Mouse (Mus musculus) v-Abl transformed pro-B cells (cell line): ENCODE measurements around the gene Map2k1.

ENCODE experiments used
- in situ Hi-C, 2 experiments: fragments of 400-800 bp; cut with MboI; formaldehyde crosslinking; loops; one replicate each; pipeline ENCODE4 v1.15.1; 2025; ENCODE audit not compliant: unreplicated experiment in 2 of 2

The Map2k1 gene

GRCm38 (mm10) chr9:64252591-64253020, 825 bp downstream of the Map2k1 start:
- in situ Hi-C loops = no loop called here

DNA sequence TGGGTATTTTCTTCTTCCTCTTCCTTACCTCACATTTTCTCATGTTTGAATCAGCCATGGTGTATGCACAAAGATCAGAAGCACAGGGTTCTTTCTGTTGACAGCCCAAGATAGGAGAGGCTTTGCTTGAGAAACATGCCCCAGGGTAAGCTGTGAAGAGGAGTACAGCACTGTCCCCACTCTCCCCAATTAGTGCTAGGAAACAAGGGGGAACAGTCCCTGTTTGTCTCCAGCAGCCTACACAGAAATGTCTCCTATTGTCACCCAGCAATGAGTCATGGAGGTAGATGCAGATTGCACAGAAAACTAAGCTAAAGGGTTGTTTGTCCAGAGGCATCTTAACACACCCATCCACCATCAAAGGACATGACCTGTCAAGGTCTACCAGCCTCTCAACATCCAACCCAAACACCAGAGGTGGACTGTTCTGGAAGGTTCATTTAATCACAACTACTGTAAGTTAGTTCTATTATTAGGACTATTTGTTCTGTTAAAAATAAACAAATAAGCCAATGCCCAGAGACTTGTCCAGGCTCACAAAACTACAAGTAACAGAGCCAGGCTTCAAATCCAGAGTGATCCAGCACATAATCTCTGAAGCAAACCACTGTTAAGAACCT, 3.2 kb downstream of the Map2k1 start:
- in situ Hi-C loops = no loop called here

GRCm38 (mm10) chr9:64249371-64249770, 4.1 kb downstream of the Map2k1 start:
- in situ Hi-C loops = no loop called here

DNA sequence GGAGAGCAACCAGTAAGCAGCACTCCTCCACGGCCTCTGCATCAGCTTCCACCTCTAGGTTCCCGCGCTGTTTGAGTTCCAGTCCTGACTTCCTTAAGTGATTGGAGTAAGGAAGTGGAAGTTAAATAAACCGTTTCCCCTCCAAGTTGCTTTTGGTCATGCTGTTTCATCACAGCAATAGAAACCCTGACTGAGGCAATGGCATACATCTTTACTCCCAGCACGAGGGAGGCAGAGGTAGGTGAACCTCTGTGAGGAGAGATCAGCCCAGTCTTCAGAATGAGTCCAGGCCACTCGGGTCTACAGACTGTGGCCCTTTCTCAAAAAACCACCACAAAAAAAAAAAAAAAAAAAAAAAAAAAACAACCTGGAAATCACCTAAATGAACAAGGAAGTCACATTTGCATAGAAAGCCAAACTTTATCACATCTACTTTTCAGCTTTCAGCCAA, 11.0 kb downstream of the Map2k1 start:
- in situ Hi-C loops = no loop called here

GRCm38 (mm10) chr9:64240681-64241080, 12.8 kb downstream of the Map2k1 start:
- in situ Hi-C loops = no loop called here

- in situ Hi-C loops = no loop called here
Measured at GRCm38 (mm10) chr9:64240116-64240515, 13.3 kb downstream of the Map2k1 start.

GRCm38 (mm10) chr9:64236056-64236455, 17.4 kb downstream of the Map2k1 start:
- in situ Hi-C loops = no loop called here

- in situ Hi-C loops = no loop called here
Measured at GRCm38 (mm10) chr9:64234768-64235435, 18.5 kb downstream of the Map2k1 start, which contains the start of gene Uchl4. Gene Uchl4 (plus strand): TSS chr9:64235201.

DNA sequence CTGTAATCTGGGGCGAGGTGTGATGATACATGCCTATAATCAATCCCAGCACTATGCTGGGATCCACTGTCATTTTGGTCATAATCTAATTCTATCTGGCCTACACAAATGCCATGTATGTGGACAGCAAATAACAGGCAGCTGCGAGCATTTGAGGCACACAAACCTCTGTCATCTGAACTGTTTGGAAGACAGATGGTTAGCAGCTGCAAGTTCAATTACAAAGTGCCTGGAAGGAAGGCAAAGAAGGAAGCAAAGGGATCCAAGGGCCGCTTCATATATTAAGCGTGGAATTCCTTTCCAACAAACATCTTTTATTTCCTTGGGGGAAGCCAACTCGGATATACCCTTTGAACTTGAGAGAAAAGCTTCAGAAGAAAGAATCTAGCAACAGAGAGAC, 19.8 kb downstream of the Map2k1 start:
- in situ Hi-C loops = no loop called here

DNA sequence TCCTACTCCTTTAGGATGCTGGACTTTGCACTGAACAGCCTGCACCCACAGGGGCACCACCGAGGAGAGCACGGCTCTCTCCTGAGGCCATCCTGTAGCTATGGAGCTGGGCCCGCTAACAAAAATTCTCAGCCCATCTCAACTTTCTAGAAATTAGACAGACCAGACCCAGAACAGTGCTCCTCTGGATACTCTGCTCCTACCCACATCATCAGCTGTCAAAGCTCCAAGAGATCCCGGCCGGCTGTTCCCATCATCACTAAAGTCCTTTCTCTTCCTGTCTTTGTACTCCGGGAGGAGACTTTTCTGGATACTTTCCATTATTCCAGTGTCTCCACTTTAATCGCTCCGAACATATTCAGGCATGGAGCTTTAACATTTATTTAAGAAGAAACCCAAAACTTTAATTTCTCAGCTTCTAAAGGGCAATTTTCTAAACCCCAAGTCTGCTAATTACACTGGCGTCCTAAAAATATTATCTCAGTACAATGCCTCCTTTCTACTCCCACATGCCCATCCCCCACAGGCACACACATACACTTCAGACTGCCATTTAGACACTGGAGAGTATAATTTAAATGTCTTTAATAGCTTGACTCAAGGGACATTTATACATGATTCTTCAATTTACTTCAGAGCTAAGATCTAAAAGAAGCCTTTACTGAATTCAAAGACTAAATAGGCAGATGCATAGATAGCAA, 21.0 kb downstream of the Map2k1 start:
- in situ Hi-C loops = no loop called here

GRCm38 (mm10) chr9:64231674-64232073, 21.8 kb downstream of the Map2k1 start:
- in situ Hi-C loops = no loop called here

DNA sequence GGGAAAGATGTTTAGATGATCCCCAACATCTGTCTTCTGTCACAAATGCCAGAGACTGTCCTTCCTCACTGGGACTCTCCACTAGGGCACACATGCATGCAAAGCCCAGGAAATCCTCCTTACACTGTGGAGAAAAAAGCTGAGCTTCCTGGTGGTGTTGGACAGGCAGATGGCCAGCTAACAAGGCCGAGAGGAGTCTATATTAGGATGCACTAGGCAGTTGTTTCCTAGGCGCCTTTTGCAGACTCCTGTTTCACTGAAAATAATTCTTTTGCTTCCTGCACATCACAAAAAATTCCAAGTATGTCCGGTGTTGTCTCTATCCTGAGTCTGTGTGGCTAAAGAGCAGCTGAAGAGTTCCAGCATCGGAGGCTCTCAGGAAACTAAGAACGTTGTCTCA, 22.3 kb downstream of the Map2k1 start:
- in situ Hi-C loops = no loop called here

DNA sequence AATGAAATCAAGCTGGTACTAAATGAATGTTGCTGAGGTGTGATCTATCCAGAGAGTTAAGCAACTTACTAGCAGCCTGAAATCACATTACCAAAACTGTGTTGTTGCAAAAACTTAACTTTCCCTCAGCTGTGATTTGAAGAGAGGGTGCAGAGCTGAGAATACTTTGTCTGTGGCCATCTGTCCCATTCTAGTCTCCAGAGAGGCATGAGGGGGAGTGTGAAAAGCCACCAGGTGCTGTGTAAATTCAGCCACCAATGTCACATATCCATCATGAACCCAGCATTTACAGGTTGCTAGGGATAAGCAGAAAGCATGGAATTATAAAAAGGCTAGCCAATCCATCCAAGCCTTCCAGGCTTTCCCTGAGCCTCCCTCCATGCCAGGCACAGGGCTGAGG, 24.5 kb downstream of the Map2k1 start:
- in situ Hi-C loops = no loop called here

- in situ Hi-C loops = no loop called here
Measured at GRCm38 (mm10) chr9:64227736-64228135, 25.7 kb downstream of the Map2k1 start.

- in situ Hi-C loops = no loop called here
Measured at GRCm38 (mm10) chr9:64225805-64226204, 27.6 kb downstream of the Map2k1 start.

DNA sequence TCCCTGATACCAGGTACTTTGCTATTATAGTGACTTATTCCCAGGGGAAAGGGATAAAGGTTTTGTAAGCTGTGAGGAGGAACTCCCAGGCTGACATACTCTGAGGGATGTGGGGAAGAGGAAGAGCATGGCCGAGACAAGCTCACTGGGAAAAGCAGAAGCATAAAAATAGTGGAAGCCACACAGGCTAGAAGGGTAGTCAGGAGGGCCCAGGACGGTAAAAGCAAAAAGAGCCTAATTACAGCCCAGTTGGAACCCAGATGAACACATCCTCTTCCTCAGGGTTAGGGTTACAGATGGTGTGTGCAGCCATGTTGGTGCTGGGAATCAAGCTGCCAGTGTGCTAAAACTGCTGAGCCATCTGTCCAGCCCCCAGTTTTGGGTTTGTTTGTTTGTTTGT, 31.3 kb downstream of the Map2k1 start:
- in situ Hi-C loops = no loop called here

- in situ Hi-C loops = no loop called here
Measured at GRCm38 (mm10) chr9:64221480-64221879, 32.0 kb downstream of the Map2k1 start.

- in situ Hi-C loops = no loop called here
Measured at GRCm38 (mm10) chr9:64220603-64221002, 32.8 kb downstream of the Map2k1 start.

DNA sequence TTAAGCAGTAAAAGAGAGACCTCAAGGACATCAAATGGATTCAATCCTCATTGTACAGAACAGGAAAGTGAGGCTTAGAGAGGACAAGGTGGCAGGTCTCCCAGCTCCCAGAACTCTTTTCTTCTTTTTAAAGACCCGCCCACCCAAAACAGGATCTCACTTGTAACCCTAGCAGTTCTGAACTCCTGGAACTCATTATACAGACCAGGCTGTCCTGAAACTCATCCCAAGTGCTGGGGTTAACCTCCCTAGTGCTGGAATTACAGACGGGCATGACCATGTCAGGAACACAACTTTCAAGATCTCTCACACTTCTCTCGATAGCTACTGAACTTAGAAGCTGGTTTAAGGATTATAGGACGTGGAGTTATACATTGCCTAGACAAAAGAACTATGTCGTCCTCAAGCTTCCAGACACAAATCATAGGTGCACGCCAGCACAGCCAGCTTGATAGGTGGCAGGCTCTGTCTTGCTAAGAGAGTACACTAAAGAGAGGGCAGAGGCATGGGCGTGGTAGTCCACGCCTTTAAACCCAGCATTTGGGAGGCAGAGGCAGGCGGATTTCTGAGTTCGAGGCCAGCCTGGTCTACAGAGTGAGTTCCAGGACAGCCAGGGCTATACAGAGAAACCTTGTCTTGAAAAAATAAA, 33.5 kb downstream of the Map2k1 start:
- in situ Hi-C loops = no loop called here

DNA sequence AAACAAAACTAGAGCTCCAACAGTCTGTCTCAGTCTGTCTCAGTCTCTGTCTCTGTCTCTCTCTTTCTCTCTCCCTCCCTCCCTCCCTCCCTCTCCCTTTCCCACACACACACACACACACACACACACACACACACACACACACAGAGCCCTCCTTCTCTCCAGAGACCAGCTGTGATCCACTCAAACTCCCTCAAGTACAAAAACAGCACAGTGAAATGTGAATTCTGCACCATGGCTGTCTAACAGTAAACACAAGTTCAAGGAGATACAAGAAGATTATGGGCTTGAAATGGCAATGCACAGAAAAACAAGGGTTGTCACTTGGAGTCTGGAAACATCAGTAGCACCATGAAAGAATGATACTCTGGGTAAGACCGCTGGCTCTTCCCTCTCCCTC, 34.1 kb downstream of the Map2k1 start:
- in situ Hi-C loops = no loop called here

GRCm38 (mm10) chr9:64217887-64218286, 35.5 kb downstream of the Map2k1 start:
- in situ Hi-C loops = no loop called here
